Mouse (Mus musculus) heart, adult 2 months (tissue): Measurements from ENCODE around the gene Wwc2. TPM values are rescaled to one million over a fixed set of nuclear protein-coding genes. Genes with fewer than 3 reads are reported as not detected.
A peak's percentile ranks its signal among the peaks of the same experiment; 100 is the strongest.

Experiments used
- DNase-seq, 2 experiments: peaks; one replicate each; pipeline ENCODE4 v3.0.0; 2021
- H3K27ac ChIP-seq: fragments of 200-600 bp; 2 replicates; pipeline ENCODE4 v1.8.1; 2022
- H3K27me3 ChIP-seq: fragments of 200-500 bp; 2 replicates; pipeline ENCODE4 v1.6.1; 2012; ENCODE audit warnings: mild to moderate bottlenecking, low read length, inconsistent platforms, mixed read lengths; ENCODE audit not compliant: control insufficient read depth, insufficient read depth
- H3K36me3 ChIP-seq: fragments of 200-500 bp; 2 replicates; pipeline ENCODE4 v1.6.1; 2012; ENCODE audit warnings: low read length, inconsistent platforms; ENCODE audit not compliant: control insufficient read depth, insufficient read depth
- H3K4me1 ChIP-seq: fragments of 200-500 bp; 2 replicates; pipeline ENCODE4 v1.6.1; 2011; ENCODE audit warnings: low read length; ENCODE audit not compliant: control insufficient read depth, insufficient read depth
- H3K4me3 ChIP-seq: fragments of 200-600 bp; 2 replicates; pipeline ENCODE4 v1.8.1; 2022
- H3K79me2 ChIP-seq: fragments of 200-500 bp; replicated peaks from 2 replicates; pipeline ENCODE4 v1.6.1; 2012; ENCODE audit warnings: mild to moderate bottlenecking, inconsistent platforms, low read length, moderate library complexity, mixed read lengths; ENCODE audit not compliant: control insufficient read depth, insufficient read depth
- H3K9ac ChIP-seq: fragments of 200-500 bp; 2 replicates; pipeline ENCODE4 v1.6.1; 2012; ENCODE audit warnings: low read depth, mild to moderate bottlenecking, control low read depth, inconsistent platforms, low read length, mixed read lengths
- CTCF ChIP-seq: fragments of 200-600 bp; IDR thresholded peaks from 2 replicates; pipeline ENCODE4 v1.8.1; 2022; ENCODE audit warnings: antibody characterized with exemption, mild to moderate bottlenecking, moderate library complexity
- EP300 ChIP-seq: fragments of 200-500 bp; IDR thresholded peaks from 2 replicates; pipeline ENCODE4 v1.6.1; 2011; ENCODE audit warnings: low read depth, low read length, control low read depth; ENCODE audit not compliant: insufficient read depth
- POLR2A ChIP-seq: fragments of 200-500 bp; IDR thresholded peaks from 2 replicates; pipeline ENCODE4 v1.6.1; 2011; ENCODE audit warnings: mild to moderate bottlenecking, low read depth, low read length, control low read depth; ENCODE audit not compliant: insufficient read depth
- WGBS: fragments of 180-500 bp; shearing (Covaris S2); methylation state at CpG from one replicate; pipeline ENCODE4 v1.1.7; 2018; 5-methylcytosine and 5-hydroxymethylcytosine counted together
- intact Hi-C: fragments of 180-260 bp; cut with DNase I; formaldehyde crosslinking; loops from one replicate; pipeline ENCODE4 v1.15.1; 2025
- polyA plus RNA-seq: library from polyadenylated mRNA; depleted of rRNA; stranded (reverse); fragments of >200 nt; gene quantifications from 2 replicates; pipeline ENCODE4 v1.2.3, GENCODE M21; 2012
- total RNA-seq, 2 experiments: library from RNA; stranded (reverse); gene quantifications; 2 replicates each; pipeline ENCODE4 v1.2.3; 2021

Wwc2 gene
- total and polyA plus RNA-seq, 3 experiments = 8.3 to 26.9 (median 25.2) TPM

DNA sequence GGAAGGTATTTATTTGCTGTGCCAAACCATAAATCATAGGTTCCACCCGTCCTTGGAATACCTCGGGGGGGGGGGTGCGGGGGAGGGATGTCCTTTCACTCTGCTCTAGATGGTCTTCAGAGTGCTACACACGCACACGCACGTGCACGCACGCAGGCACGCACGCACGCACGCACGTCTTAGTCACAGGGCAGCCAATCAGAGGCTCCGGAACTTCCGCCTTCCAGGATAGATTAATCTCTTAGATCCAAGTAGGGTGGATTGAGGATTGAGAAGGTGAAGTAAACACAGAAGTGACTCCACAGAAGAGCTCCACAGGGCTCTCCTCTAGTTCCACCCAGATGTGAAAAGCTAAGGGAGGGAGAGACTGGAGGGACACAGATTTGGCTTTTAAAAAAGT lies 204.4 kb downstream of the Wwc2 start:
- Histone ChIP-seq H3K27ac (no peak overlapping the region), H3K4me1 (peaks cover 2% of the 10 kb centered on the region; the same call in 1 of the 2 replicates), H3K36me3 (no peaks in the 10 kb centered on the region), H3K4me3 (no peak overlapping the region), H3K79me2 (no peaks in the 10 kb centered on the region), H3K9ac (no peak overlapping the region), H3K27me3 (no peaks in the 10 kb centered on the region)
- WGBS = 94% methylated on average over 15 of the region's 15 CpGs
- no peak for DNase-seq
- no peak for TF ChIP-seq EP300
- TF ChIP-seq CTCF = no peak
- no peak for TF ChIP-seq POLR2A
- intact Hi-C loops = no loop called here

- Histone ChIP-seq H3K27me3 (no peaks in the 10 kb centered on the region), H3K4me1 (peaks cover 2% of the 10 kb centered on the region; the same call in 1 of the 2 replicates), H3K27ac (peak overlapping the region; percentile 61), H3K36me3 (no peaks in the 10 kb centered on the region), H3K4me3 (no peak overlapping the region), H3K79me2 (no peaks in the 10 kb centered on the region), H3K9ac (no peak overlapping the region)
- intact Hi-C loops = no loop called here
- TF ChIP-seq POLR2A (no peak), CTCF (no peak), EP300 (no peak)
- peak; percentile 44 to 62 for DNase-seq
- WGBS = 72% methylated on average over 7 of the region's 7 CpGs
Observed at GRCm38 (mm10) chr8:47784436-47784835, 206.3 kb downstream of the Wwc2 start.

DNA sequence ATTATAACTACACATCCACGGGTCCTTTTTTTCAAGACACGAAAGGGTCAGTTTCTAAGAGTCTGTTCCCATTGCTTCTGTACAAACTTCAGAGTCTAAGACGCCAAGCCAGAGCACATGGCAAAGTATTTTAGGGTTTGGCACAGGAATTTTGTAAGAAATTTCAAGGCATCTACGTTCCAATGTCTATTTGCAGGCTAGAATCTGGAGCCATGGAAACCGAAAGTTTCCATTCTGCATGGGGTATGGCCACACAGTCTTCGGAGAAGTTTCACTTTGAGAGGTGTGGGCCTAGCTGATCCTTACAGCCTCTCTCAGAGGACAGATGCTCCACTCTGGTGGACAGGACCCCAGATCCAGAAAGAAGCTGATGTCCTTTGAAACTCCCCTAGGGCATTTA lies 206.8 kb downstream of the Wwc2 start:
- Histone ChIP-seq H3K27ac (peak overlapping the region; percentile 61), H3K4me1 (peaks cover 2% of the 10 kb centered on the region; the same call in 1 of the 2 replicates), H3K79me2 (no peaks in the 10 kb centered on the region), H3K4me3 (no peak overlapping the region), H3K36me3 (no peaks in the 10 kb centered on the region), H3K27me3 (no peaks in the 10 kb centered on the region), H3K9ac (no peak overlapping the region)
- 82% methylated on average over 6 of the region's 6 CpGs for WGBS
- DNase-seq = peak in 1 of 2 experiments; percentile 22
- no peak for TF ChIP-seq POLR2A
- intact Hi-C loops = no loop called here

DNA sequence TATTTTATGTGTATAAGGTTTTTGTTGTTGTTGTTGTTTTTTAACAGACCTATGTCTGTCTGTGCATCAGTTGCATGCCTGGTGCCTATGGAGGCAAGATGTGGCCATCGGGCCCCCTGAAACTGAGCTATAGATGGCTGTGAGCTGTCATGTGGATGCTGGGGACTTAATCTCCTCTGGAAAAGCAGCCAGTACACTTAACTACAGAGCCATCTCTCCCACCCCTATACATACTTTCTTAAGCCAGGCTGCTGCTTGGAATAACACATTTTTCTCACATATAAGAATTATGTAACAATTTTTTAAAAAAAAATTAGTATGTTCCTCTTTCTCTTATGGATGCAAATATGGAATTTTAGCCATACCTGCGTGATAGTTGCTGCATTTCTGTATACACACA lies 207.2 kb downstream of the Wwc2 start:
- Histone ChIP-seq H3K4me1 (peaks cover 2% of the 10 kb centered on the region; the same call in 1 of the 2 replicates), H3K79me2 (no peaks in the 10 kb centered on the region), H3K27me3 (no peaks in the 10 kb centered on the region), H3K9ac (no peak overlapping the region), H3K36me3 (no peaks in the 10 kb centered on the region), H3K27ac (peak overlapping the region; percentile 61), H3K4me3 (no peak overlapping the region)
- DNase-seq = no peak
- WGBS = 91% methylated on average over 2 of the region's 2 CpGs
- intact Hi-C loops = no loop called here
- no peak for TF ChIP-seq CTCF
- no peak for TF ChIP-seq POLR2A
- TF ChIP-seq EP300 = no peak

DNA sequence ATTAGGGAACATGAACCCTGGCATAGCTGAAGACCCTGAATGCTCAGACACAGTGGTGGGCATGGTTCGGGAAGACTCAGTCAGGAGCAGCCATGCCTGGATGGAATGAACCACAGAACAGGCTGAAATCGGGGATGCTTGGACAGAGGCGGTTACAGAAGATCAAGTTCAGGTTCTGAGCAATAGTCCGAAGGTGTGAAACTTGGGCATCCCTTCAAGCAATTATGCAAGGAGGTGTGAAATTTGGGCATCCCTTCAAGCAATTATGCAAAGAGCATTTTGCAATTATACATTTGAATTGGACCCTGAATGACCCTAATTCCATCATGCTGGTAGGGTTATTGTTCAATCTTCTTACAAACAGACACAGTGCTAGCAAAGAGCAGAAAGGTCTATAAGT lies 208.8 kb downstream of the Wwc2 start:
- H3K36me3 ChIP-seq = no peaks in the 10 kb centered on the region
- 87% methylated on average over 4 of the region's 4 CpGs for WGBS
- intact Hi-C loops = no loop called here

DNA sequence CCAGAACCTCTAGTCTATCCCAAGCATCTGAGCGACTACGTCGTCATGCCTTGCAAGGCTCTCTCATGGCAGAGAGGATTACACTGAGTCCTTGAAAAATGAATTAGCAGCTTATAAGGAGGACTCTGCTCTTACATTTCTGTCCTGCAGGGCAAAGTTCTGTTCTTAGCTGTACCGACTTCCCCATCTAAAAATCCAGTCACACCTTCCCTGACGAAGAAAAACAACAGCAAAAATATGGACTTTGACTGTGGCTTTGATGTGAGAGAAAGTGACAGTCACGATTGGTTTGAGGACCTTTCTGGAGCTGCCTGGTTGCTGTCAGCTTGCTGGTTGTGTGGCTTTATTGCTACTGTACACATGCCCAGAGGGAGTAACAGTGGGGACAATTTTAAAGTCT lies 211.1 kb downstream of the Wwc2 start:
- WGBS = 76% methylated on average over 6 of the region's 6 CpGs
- H3K36me3 ChIP-seq = no peaks in the 10 kb centered on the region

More for the DNA sequence above, 208.8 kb downstream of the Wwc2 start:
- no peaks in the 10 kb centered on the region for H3K4me1 ChIP-seq
- H3K27ac ChIP-seq = no peak overlapping the region
- no peak for DNase-seq
- no peaks in the 10 kb centered on the region for H3K79me2 ChIP-seq
- no peak overlapping the region for H3K4me3 ChIP-seq
- TF ChIP-seq EP300 = no peak
- TF ChIP-seq POLR2A = no peak
- TF ChIP-seq CTCF = no peak
- no peaks in the 10 kb centered on the region for H3K27me3 ChIP-seq
- H3K9ac ChIP-seq = no peak overlapping the region

More for the DNA sequence above, 211.1 kb downstream of the Wwc2 start:
- H3K79me2 ChIP-seq = no peaks in the 10 kb centered on the region
- TF ChIP-seq POLR2A (no peak), CTCF (no peak), EP300 (no peak)
- DNase-seq = no peak
- H3K9ac ChIP-seq = no peak overlapping the region
- no peak overlapping the region for H3K4me3 ChIP-seq
- H3K4me1 ChIP-seq = no peaks in the 10 kb centered on the region
- no peak overlapping the region for H3K27ac ChIP-seq
- no peaks in the 10 kb centered on the region for H3K27me3 ChIP-seq
- intact Hi-C loops = no loop called here
